Mouse (Mus musculus) kidney, adult 18-20 months (tissue): ENCODE data around the gene Ston2.

Experiments
- DNase-seq: peaks from one replicate; pipeline ENCODE4 v3.0.0; 2021

Gene Ston2

GRCm38 (mm10) chr12:91787959-91788437, at the start of gene Ston2:
Gene Ston2, minus strand, starts transcription at chr12:91788387.
- DNase-seq = no peak

GRCm38 (mm10) chr12:91837401-91838065, 49.3 kb upstream of the Ston2 start:
- DNase-seq = peak; percentile 55

- DNase-seq = no peak
These were observed 45.7 kb upstream of the Ston2 start for GRCm38 (mm10) chr12:91833939-91834333.

- no peak for DNase-seq
These were observed 45.2 kb upstream of the Ston2 start for GRCm38 (mm10) chr12:91833237-91833938.

- no peak for DNase-seq
These were observed 43.2 kb upstream of the Ston2 start for GRCm38 (mm10) chr12:91831410-91831809.

- DNase-seq = no peak
These were observed 32.3 kb upstream of the Ston2 start for GRCm38 (mm10) chr12:91820461-91820860.

GRCm38 (mm10) chr12:91818726-91819125, 30.5 kb upstream of the Ston2 start:
- DNase-seq = no peak

GRCm38 (mm10) chr12:91815990-91816389, 27.8 kb upstream of the Ston2 start:
- DNase-seq = peak; percentile 55

- DNase-seq = no peak
These were observed 27.4 kb upstream of the Ston2 start for GRCm38 (mm10) chr12:91815552-91815951.

- DNase-seq = no peak
These were observed 20.7 kb upstream of the Ston2 start for GRCm38 (mm10) chr12:91808911-91809310.

GRCm38 (mm10) chr12:91807761-91808160, 19.6 kb upstream of the Ston2 start:
- DNase-seq = no peak

- DNase-seq = no peak
These were observed 18.9 kb upstream of the Ston2 start for GRCm38 (mm10) chr12:91807095-91807494.

- DNase-seq = no peak
These were observed 16.1 kb upstream of the Ston2 start for GRCm38 (mm10) chr12:91804262-91804661.

- DNase-seq = no peak
These were observed 15.2 kb upstream of the Ston2 start for GRCm38 (mm10) chr12:91803207-91803932.

- no peak for DNase-seq
These were observed 14.5 kb upstream of the Ston2 start for GRCm38 (mm10) chr12:91802586-91803206.

- no peak for DNase-seq
These were observed 12.7 kb upstream of the Ston2 start for GRCm38 (mm10) chr12:91800861-91801385.

- no peak for DNase-seq
These were observed 11.7 kb upstream of the Ston2 start for GRCm38 (mm10) chr12:91799821-91800335.

GRCm38 (mm10) chr12:91799379-91799773, 11.2 kb upstream of the Ston2 start:
- DNase-seq = no peak

GRCm38 (mm10) chr12:91798720-91799378, 10.7 kb upstream of the Ston2 start:
- no peak for DNase-seq

GRCm38 (mm10) chr12:91796774-91797173, 8.6 kb upstream of the Ston2 start:
- peak; percentile 34 for DNase-seq

- no peak for DNase-seq
These were observed 5.1 kb upstream of the Ston2 start for GRCm38 (mm10) chr12:91793266-91793665.

- no peak for DNase-seq
These were observed 3.6 kb upstream of the Ston2 start for GRCm38 (mm10) chr12:91791822-91792221.
